Mouse (Mus musculus): ENCODE data around the gene Mog.
"Not testable (repeated sequence)": the region's sequence is repeated elsewhere in the genome, so short reads cannot be mapped to it uniquely, and the experiment has no call there.

Mog gene

GRCm38 (mm10) chr17:37044651-37045244 lies 21.6 kb upstream of the Mog start:
- DNase-seq, result no peak

GRCm38 (mm10) chr17:37039127-37039894 lies 16.1 kb upstream of the Mog start:
- no peak for DNase-seq

DNA sequence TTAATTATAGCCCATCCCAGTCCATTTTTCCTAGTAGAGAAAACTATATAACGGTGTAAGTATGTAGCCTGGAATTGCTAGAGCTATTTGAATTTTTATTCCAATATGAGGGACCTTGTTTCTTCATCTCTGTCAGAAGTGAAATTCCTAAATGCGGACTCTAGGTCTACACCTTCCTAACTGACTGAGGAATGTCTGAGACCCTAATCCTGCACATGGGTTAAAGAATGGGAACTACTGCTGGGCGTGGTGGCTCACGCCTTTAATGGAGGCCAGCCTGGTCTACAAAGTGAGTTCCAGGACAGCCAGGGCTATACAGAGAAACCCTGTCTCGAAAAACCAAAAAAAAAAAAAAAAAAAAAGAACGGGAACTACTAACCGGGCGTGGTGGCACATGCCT lies 6.0 kb upstream of the Mog start:
- no peak for DNase-seq

- peak; percentile 93 for DNase-seq
These were observed 5.5 kb upstream of the Mog start for GRCm38 (mm10) chr17:37028683-37029120.

DNA sequence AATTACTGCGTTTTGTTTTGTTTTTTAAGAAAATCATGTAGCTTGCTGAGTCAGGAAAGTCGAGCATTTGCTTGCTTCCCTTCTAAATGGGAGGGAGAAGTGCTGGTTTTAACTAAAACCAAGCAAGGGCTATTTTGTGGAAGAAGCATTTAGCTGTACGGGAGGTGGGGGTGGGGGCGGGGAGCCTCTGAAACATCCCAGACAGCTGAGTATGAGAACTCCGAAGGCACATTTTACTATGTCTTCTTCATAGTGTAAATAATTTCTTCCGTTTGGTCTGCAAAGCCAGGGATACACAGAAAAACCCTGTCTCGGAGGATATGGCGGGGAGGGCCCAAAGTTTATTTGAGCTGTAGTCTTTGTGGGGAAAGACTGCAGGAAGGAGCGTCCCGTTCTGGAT lies 5.0 kb upstream of the Mog start:
- DNase-seq, result no peak

GRCm38 (mm10) chr17:37027486-37027885 lies 4.3 kb upstream of the Mog start:
- no peak for DNase-seq

DNA sequence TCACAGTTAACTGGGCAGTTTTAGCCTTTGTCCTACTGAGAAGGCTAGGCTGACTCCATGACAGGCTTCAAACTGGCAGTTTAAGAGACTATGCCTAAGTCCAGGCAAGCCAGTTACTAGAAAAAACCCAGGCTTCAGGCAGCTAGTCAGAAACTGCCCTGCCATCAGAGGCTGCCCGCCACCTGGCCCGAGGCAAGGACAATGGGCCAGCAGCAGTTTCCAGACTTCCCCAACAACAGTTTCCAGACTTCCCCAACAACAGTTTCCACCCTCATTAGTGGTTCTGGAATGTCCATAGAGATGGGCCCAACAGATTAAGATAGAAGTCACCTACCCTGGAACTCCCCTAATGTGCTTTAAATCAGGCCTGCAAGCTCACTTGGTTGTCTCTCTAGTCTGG lies 3.2 kb upstream of the Mog start:
- no peak for DNase-seq

GRCm38 (mm10) chr17:37019242-37019641 lies 4.0 kb downstream of the Mog start:
- not testable (repeated sequence) for DNase-seq

- no peak for DNase-seq
These were observed 4.9 kb downstream of the Mog start for GRCm38 (mm10) chr17:37018328-37018727.

GRCm38 (mm10) chr17:37016333-37016732 lies 6.9 kb downstream of the Mog start:
- no peak for DNase-seq

DNA sequence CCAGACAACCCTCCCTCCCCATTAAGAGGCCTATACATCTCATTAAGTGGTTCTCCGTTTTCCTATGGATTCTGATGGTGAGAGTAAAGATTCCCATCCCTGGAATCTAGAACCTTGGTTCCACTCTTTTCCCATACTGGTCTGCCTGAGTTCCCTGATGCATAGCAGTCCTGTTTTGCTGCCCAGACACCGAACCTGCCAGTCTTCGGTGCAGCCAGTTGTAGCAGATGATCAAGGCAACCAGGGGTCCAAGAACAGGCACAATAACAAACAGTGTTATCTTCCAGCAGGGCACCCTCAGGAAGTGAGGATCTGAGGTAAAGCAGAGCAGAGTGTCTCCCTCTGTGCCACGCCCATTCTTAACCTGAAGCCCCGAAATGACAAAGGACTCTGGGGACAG lies 11.1 kb downstream of the Mog start:
- no peak for DNase-seq

- DNase-seq, result no peak
These were observed 11.5 kb downstream of the Mog start for GRCm38 (mm10) chr17:37011719-37012118.

- no peak for DNase-seq
These were observed 13.6 kb downstream of the Mog start for GRCm38 (mm10) chr17:37009460-37010042.

DNA sequence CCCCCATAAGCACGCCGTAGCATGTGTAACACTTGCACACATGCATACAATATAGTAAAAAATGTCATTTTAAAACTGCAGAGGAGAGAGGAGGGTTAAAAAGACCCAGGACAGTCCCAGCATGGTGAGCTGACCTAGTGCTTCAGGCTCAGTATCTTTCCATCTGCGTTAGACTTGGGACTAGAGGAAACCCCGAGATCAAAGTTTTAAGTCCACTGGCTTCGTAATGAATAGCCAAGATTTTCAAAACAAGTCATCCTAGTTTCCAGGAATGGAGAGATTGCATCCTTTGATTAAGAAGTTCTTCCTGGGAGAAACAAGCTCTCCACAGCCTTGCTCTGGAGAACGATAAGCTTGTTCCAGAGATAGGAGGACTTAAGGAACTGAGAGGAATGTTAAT lies 15.0 kb downstream of the Mog start:
- DNase-seq, result no peak

GRCm38 (mm10) chr17:37003366-37003765 lies 19.8 kb downstream of the Mog start:
- no peak for DNase-seq

DNA sequence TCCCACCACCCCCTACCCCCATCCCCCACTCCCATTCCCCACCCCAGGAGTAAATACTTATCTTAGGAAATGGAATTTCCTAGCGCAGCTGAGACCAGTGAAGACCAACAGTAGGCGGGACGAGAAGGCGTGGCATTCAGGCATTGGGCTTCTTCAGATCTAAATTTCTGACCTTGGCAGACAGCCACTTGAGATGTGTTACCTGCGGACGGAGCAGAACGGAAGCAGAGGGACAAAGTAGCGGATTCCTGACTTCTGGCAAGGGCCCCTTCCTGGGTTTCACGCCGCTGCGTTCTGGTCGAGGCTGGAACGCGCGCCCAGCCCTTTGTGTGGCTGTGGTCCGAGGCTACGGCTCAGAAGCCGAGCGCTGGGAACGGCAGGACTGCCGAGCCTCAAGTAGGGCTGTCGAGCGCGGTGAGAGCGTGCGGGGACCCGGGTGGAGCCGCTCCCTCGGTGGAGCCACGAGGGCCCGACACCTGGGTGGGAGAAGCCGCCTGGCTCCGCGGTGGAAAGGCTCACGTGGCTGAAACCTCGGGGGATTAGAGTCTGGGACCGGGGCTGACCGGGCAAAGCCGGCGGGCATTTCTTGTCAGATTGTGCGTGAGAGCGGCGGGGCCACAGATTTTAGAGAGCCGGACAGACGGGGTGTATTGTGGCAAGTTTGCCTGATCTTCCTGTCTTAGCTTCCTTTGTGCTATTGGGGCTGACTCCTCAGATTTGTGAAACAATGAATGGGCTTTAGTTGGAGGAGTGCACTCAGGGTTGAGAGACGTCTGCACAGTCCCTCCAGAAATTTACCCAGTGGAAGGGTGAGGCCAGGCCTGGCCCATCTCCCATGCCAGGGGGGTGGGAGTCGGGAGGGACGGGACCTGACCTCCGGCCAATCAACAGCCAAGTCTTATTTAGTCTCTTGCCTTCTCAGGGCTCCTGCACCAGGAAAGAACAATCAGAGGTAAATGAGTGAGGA lies 20.6 kb downstream of the Mog start:
- peak; percentile 83 for DNase-seq

DNA sequence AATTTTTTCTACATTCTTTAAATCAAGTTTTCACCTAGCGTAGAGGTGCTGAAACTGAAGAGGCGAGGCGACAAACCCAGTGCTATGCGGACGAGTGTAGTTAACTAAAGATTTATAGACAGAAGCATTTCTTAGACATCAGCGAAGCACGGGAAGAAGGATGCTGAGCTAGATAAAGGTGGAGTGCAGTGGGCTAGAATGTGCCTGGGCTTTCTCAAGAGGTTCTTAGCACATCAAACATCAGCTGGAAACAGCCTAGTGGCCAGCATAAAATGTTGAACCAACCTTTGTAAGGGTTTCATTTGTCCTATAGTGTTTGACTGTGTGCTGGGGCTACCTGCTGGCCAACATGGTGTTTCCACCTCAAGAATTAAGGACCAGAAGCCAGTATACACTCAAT lies 22.3 kb downstream of the Mog start, which contains the start of gene Zfp57:
TSS of gene Zfp57 (plus strand) at position 301 of the 400 bp plus-strand sequence.
- DNase-seq, result no peak

DNA sequence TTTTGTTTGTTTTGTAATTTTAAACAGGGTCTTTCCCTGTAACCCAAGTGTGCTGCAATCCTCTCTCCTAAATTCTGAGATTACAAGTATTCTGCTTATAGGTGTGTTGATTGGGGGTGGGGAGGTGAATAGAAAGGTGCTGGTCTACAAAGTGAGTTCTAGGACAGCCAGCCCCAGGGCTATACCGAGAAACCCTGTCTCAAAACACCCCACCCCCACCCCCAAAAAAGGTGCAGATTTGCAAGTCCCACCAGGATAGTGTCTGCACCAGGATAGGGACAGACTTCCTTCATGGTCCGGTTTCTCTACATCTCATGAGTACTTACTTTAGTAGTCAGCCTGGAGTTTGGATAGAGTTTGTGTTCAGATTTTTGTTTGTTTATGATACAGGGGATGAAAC lies 24.7 kb downstream of the Mog start:
- no peak for DNase-seq

DNA sequence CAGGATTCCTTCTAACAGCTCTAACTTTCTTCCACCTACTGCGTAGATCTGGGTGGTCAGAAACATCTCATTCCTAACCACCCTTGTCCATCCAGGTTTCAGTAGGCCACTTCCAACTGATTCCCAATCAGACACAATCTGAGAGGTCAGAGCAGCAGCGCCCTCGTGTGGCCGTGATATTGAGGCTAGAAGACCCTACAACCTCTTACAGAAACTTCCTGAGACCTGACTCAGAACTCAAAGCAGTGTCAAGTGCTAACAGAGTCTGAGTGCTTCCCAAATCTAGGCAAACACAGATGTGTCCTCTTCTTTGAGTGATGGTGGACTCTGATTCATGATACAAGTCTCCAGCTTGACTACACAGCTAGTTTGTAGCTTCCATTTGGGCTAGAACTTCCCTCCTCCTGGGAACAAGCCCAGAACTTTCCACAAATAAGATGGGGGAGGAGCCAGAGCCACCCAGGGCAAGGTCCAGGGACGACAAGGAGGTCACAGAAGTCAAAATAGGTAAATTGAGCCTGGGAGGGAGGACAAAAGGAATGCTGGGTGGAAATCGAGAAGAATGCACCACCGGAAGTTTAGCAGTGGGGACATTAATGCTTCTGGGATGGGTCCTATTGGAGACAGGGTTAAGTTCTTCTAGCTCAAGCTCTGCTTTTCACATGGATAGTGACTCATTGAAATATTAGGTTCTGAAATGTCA lies 26.0 kb downstream of the Mog start:
- DNase-seq, result peak; percentile 83

DNA sequence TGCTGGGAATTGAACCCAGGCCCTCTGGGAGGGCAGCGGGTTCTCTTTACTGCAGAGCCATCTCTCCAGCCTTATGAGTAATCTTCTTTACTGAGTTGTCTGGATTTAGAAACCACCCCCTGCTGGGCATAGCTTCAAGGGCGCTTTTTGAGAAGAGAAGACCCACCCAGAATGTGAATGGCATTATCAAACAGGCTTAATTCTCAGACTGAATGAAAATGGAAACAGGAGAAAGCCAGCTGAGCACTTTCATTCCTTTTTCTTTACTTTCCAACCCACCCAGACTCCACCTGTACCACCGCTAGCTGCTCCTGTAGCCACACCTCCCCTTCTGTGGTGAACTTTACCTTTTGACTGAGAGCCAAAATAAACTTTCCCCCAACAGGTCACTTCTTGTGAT lies 27.8 kb downstream of the Mog start:
- DNase-seq, result no peak

- no peak for DNase-seq
These were observed 28.7 kb downstream of the Mog start for GRCm38 (mm10) chr17:36994528-36994927.

- no peak for DNase-seq
These were observed 29.4 kb downstream of the Mog start for GRCm38 (mm10) chr17:36993770-36994325.

All from kidney, postnatal 14 days (tissue).